Mouse (Mus musculus) heart, embryonic 15.5 days (tissue): Measurements from ENCODE around the gene Ssx2ip. TPM values are rescaled to one million over a fixed set of nuclear protein-coding genes. Genes with fewer than 3 reads are reported as not detected.

Experiments used
- ATAC-seq: fragments of 200-750 bp; cut with Nextera tagmentation; replicated peaks from 2 replicates; pipeline ENCODE4 v1.8.0; 2017; ENCODE audit warnings: low read depth, moderate TSS enrichment; ENCODE audit not compliant: insufficient number of reproducible peaks, insufficient read depth, low FRiP score
- H3K27ac ChIP-seq: fragments of 300-500 bp; sonication (generic); 2 replicates; pipeline ENCODE4 v1.5.1; 2015; ENCODE audit warnings: mild to moderate bottlenecking, inconsistent platforms
- H3K27me3 ChIP-seq: fragments of 300-500 bp; sonication (generic); 2 replicates; pipeline ENCODE4 v1.6.1; 2015; ENCODE audit warnings: inconsistent platforms
- H3K36me3 ChIP-seq: fragments of 300-500 bp; sonication (generic); 2 replicates; pipeline ENCODE4 v1.6.1; 2015; ENCODE audit warnings: mild to moderate bottlenecking, inconsistent platforms
- H3K4me1 ChIP-seq: fragments of 300-500 bp; sonication (generic); replicated peaks from 2 replicates; pipeline ENCODE4 v1.6.1; 2015; ENCODE audit warnings: inconsistent platforms
- H3K4me2 ChIP-seq: fragments of 300-500 bp; sonication (generic); 2 replicates; pipeline ENCODE4 v1.6.1; 2015; ENCODE audit warnings: inconsistent platforms, mild to moderate bottlenecking, moderate library complexity
- H3K4me3 ChIP-seq: fragments of 300-500 bp; sonication (generic); 2 replicates; pipeline ENCODE4 v1.5.1; 2015; ENCODE audit warnings: mild to moderate bottlenecking, inconsistent platforms
- H3K9ac ChIP-seq: fragments of 300-500 bp; sonication (generic); 2 replicates; pipeline ENCODE4 v1.6.1; 2015; ENCODE audit warnings: mild to moderate bottlenecking, inconsistent platforms
- H3K9me3 ChIP-seq: fragments of 300-500 bp; sonication (generic); replicated peaks from 2 replicates; pipeline ENCODE4 v1.6.1; 2016; ENCODE audit warnings: inconsistent platforms
- WGBS: fragments of 180-500 bp; shearing (Covaris S2); methylation state at CpG from one replicate; pipeline ENCODE4 v1.1.7; 2015; ENCODE audit warnings: mixed read lengths; 5-methylcytosine and 5-hydroxymethylcytosine counted together
- polyA plus RNA-seq: library from polyadenylated mRNA; unstranded; fragments of >200 nt; fragmentation: Nextera tagmentation; extraction: Ambion mirVana; gene quantifications from 2 replicates; pipeline ENCODE4 v1.2.1, GENCODE M21; 2015

Ssx2ip gene
- polyA plus RNA-seq, result 15.5 and 20.1 TPM in 2 replicates

DNA sequence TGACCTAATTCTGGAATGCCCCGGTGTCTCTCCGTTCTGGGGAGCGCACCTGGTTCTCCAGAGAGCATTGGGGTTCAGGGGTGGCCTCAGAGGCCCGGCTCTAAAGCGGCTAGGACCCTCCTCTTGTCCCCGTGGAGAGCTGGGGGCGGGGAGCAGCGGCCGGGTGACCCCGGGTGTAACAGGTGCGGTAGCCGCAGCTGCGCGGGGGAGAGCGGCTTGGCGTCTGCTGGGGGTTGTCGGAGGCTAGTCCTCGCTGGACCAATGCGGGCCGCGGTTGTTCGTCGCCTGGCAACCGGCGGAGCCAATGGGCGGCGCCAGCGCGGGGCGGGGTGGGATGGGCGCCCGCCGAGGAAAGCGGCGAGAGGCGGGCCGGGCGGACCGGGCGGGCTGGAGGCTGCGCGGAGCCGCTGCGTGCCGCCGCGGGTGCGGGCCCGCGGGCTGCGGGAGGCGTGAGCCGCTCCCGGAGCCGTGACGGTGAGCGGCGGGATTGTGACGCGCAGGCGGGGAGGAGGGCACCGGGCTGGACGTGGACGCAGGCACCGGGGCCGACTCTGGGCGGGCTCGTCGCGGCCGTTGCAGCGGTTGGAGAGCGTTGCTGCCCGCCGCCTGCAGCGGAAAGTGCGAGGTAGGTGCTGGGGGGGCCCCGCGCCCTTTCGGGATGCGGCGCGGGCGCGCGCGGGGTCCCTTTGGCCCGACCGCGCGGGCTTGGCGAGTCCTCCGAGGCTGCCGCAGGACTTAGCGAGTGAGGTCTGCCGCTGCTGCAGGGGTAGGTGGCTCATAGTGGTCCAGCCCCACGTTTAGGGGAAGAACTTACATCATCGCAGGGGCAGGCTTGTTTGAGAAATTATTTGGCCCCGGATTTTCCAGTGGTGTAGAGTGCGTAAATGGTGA is at the start of gene Ssx2ip:
TSS of gene Ssx2ip (plus strand) at position 332 of the 891 bp plus-strand sequence.
- H3K4me3 ChIP-seq, result peak within 1 kb of the TSS; percentile 88
- H3K27ac ChIP-seq, result peak within 1 kb of the TSS; percentile 58
- H3K9me3 ChIP-seq, result no peaks in the 10 kb centered on the region
- H3K4me1 ChIP-seq, result peaks cover 18% of the 10 kb centered on the region
- WGBS, result under 1% methylated on average over 100 of the region's 100 CpGs
- no peaks in the 10 kb centered on the region for H3K36me3 ChIP-seq
- ATAC-seq, result peak; percentile 97
- peak within 1 kb of the TSS; percentile 92 for H3K4me2 ChIP-seq
- peak within 1 kb of the TSS; percentile 88 for H3K9ac ChIP-seq
- H3K27me3 ChIP-seq, result no peaks in the 10 kb centered on the region

DNA sequence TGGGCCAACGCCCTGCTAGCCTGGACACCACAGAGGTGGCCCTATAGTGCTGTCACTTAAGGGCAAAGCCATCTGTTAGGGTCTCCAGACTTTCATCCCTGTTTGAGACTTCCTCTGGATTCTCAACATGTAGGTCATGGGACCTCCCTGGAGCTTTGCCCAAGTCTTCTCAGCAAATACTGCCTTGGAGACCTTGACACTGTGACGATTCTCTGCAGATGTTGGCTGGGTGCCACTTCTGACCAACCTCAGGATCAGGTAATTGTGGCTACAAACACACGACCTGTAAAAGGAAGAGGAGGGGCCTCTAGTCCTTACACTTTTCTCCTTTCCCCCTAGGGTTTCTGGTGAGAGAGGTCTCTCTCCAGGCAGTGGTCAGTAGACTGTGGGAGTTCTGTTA is 49.3 kb upstream of the Ssx2ip start:
- Histone ChIP-seq H3K9ac (no peak overlapping the region), H3K4me3 (no peak overlapping the region), H3K4me2 (no peak overlapping the region), H3K27ac (no peak overlapping the region), H3K4me1 (no peaks in the 10 kb centered on the region), H3K9me3 (no peaks in the 10 kb centered on the region), H3K36me3 (no peaks in the 10 kb centered on the region), H3K27me3 (no peaks in the 10 kb centered on the region)
- ATAC-seq, result no peak
- WGBS, result 52% methylated on average over 3 of the region's 3 CpGs

DNA sequence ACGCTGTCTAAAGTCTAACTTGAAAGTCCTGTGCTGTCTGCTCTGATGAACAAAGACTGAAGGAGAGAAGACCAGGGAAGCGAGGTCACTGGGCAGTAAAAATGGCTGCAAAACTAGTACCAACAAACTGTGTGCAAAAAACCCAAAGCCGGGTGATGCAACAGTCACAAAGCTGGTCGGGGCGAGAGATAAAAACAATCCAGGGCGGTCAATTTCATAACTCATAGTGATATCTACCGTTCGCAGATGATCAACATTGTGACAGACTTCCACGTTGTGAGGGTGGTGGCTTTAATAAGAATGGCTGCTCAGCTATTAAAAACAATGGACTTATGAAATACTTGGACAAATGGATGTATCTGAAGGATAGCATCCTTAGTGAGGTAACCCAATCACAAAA is 39.0 kb upstream of the Ssx2ip start:
- H3K9me3 ChIP-seq, result no peaks in the 10 kb centered on the region
- no peak overlapping the region for H3K9ac ChIP-seq
- H3K27me3 ChIP-seq, result no peaks in the 10 kb centered on the region
- no peak for ATAC-seq
- no peak overlapping the region for H3K4me2 ChIP-seq
- no peak overlapping the region for H3K27ac ChIP-seq
- H3K4me3 ChIP-seq, result no peak overlapping the region
- no peaks in the 10 kb centered on the region for H3K36me3 ChIP-seq
- H3K4me1 ChIP-seq, result no peaks in the 10 kb centered on the region
- 86% methylated on average over 9 of the region's 9 CpGs for WGBS

DNA sequence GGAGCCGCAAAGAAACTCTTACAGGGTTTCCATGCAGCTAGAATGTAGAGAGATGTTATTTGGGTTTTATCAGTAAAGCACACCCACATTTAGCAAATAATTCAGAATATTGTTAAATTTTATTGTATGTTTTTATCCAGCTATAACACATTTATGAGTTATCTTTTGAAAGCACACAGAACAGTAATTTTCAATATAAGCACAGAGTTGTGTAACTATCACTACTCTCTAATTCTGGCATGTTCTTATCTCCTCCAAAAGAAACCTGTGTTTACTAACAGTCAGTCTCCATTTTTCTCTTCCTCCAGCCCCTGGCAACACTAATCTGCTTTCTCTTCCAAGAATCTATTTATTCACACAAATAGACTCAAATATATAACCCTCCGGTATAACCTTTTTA is 37.4 kb upstream of the Ssx2ip start:
- ATAC-seq, result no peak
- Histone ChIP-seq H3K4me1 (no peaks in the 10 kb centered on the region), H3K9me3 (no peaks in the 10 kb centered on the region), H3K4me3 (no peak overlapping the region), H3K27ac (no peak overlapping the region), H3K36me3 (no peaks in the 10 kb centered on the region), H3K27me3 (no peaks in the 10 kb centered on the region), H3K4me2 (no peak overlapping the region), H3K9ac (no peak overlapping the region)
- 92% methylated on average over 2 of the region's 2 CpGs for WGBS

DNA sequence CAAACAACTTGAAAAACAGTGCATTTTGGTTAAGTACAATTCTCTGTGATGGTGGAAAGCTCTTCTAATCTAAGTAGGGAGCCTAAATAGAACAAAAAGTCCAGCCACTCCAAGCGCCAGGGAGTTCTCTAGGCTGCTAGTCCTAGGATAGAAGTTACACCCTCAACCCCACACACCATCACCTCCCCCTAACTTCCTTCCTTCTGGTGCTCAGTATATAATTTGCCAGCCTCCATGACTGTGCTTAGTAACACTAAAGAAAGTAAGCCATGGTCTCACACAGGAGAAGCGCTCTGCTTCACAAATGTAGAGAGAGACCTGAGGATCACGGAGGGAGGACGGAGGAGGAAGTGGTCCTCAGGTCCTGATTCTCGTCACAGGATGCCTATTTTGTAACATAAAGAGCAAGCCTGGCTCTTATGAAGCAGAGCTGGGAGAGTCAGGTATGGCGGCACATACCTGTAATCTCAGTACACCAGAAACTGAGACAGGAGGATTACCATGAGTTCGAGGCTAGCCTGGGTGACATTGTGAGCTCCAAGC is 33.8 kb upstream of the Ssx2ip start:
- Histone ChIP-seq H3K4me2 (no peak overlapping the region), H3K27ac (no peak overlapping the region), H3K9me3 (no peaks in the 10 kb centered on the region), H3K9ac (no peak overlapping the region), H3K36me3 (no peaks in the 10 kb centered on the region), H3K27me3 (no peaks in the 10 kb centered on the region), H3K4me1 (no peaks in the 10 kb centered on the region), H3K4me3 (no peak overlapping the region)
- ATAC-seq, result no peak
- WGBS, result 83% methylated on average over 7 of the region's 7 CpGs

DNA sequence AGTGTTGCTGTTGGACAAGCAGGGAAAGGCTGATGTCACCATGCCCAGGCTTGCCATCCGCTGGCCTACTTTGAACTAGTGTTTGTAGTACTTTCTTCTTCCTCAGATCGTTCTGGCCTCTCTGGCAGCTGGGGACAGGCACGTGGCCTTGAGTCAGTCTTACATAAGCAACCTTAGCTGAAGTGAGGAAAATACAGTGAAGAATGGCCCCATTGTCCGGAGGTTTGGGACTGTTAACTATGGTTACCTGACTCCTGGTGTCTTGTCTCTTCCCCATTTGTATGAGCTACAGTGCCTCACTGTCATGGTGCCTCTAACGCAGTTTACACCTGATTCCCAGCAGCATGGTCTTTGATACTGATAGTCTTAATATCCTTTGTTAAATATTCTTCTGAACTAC is 33.2 kb upstream of the Ssx2ip start:
- Histone ChIP-seq H3K27ac (no peak overlapping the region), H3K36me3 (no peaks in the 10 kb centered on the region), H3K27me3 (no peaks in the 10 kb centered on the region), H3K9me3 (no peaks in the 10 kb centered on the region), H3K4me2 (no peak overlapping the region), H3K4me3 (no peak overlapping the region), H3K4me1 (no peaks in the 10 kb centered on the region), H3K9ac (no peak overlapping the region)
- WGBS, result 73% methylated on average over 5 of the region's 5 CpGs
- no peak for ATAC-seq

DNA sequence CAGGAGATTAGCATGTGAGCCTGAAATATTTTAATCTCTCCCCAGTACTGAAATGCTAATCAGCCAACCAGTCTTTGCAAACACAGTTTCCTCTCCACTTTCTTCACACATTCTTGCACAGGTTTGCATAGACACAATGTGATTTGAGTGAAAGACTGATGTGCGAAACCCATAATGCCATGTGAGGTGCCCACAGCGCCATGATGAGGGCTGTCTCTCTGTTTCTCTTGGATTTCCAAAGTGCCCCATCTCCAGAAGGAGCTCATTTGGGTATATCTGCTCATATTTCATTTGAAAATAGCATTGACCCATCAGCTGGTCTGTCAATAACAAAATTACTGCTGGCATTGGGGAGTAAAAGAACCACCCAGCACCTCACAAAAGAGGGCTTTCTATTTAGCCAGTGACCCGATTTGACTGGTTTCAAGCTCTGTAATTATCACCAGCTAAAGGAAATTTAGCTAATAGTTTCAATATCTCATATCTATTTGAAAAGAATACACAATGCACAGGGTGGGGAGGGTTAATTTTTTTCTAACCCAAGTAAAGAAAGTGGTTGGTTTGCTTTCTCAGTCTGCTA is 29.8 kb upstream of the Ssx2ip start:
- no peaks in the 10 kb centered on the region for H3K9me3 ChIP-seq
- H3K4me3 ChIP-seq, result no peak overlapping the region
- H3K4me1 ChIP-seq, result no peaks in the 10 kb centered on the region
- no peaks in the 10 kb centered on the region for H3K36me3 ChIP-seq
- no peaks in the 10 kb centered on the region for H3K27me3 ChIP-seq
- 89% methylated on average over 3 of the region's 3 CpGs for WGBS
- no peak overlapping the region for H3K27ac ChIP-seq
- no peak for ATAC-seq
- H3K4me2 ChIP-seq, result no peak overlapping the region
- no peak overlapping the region for H3K9ac ChIP-seq

DNA sequence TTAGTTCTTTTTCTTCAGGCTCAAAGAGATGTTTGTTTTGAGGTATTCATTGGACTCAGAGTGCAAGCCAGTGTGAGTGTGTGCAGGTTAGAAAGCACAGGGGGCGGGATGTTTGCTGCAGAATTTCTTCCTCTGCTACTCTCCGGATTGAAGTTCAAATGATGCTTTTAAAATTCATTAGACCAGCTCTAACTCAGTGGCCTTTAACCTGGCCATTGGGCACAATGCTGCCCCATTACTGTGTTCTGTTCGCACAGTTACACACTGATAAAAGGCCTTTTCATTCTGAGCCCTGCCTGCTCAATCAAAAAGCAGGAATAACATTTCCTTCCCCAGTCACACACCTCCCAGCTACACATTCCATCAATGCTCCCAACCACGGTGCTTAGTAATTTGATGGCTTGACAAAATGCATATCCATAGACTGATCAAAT is 29.2 kb upstream of the Ssx2ip start:
- H3K4me2 ChIP-seq, result no peak overlapping the region
- H3K9me3 ChIP-seq, result no peaks in the 10 kb centered on the region
- H3K4me1 ChIP-seq, result no peaks in the 10 kb centered on the region
- no peak for ATAC-seq
- 69% methylated on average over 4 of the region's 4 CpGs for WGBS
- no peak overlapping the region for H3K9ac ChIP-seq
- no peaks in the 10 kb centered on the region for H3K36me3 ChIP-seq
- no peak overlapping the region for H3K27ac ChIP-seq
- no peak overlapping the region for H3K4me3 ChIP-seq
- H3K27me3 ChIP-seq, result no peaks in the 10 kb centered on the region

DNA sequence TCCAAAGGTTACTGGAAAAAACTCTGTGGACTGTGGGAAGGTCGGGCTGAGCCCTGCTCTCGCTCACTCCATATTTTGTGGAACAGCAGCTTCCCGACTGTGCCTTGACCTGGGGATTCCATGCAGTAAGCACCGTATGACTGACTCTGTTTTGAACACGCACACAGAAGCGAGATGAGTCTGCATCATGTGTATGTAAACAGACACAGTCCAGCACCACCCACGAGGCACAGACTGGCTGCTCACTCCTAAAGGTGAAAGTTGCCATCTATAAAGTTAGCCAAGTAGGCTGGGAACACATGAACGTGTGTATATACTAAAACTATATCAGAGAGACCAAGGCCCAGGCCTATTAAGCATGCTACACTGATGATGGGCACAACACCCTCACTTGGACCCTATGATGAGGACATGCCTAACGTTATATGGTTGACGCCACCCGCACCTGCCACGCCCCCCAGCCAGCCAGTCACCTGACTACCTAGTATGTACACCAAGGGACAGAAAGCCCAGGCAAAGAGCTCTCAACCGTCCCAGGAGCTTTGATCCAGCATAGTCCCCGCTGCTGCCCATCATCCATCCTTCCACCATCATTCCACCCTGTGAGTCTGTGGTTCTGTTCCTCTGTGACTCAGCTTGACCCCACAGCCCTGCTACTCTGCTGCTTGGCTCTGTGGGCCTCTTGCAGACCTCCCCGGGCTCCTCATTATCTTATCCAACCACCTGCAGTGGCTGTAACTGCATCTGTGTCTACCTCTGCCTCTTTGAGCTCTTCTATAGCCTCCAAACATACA is 27.9 kb upstream of the Ssx2ip start:
- Histone ChIP-seq H3K27ac (no peak overlapping the region), H3K4me3 (no peak overlapping the region), H3K9me3 (no peaks in the 10 kb centered on the region), H3K27me3 (no peaks in the 10 kb centered on the region), H3K4me2 (no peak overlapping the region), H3K36me3 (no peaks in the 10 kb centered on the region), H3K4me1 (no peaks in the 10 kb centered on the region), H3K9ac (no peak overlapping the region)
- no peak for ATAC-seq
- 85% methylated on average over 15 of the region's 15 CpGs for WGBS

DNA sequence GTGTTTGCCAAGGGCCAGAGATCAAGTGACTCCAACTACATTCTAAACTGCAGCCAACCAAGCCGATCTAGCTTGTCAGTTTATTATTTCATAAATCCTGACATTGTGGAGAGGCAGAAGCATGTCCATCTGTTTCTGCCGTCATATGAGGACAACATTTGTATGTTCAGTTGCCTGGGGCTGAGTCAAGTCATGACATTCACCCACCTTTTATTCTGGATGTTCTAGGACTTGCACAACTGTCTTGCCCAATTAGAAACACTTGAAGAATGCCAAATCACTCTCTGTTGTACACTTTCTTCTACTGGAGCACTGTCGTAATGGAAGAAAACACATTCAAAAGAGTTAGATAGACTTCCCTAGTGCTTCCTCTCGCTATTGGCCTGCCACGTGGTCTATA is 27.2 kb upstream of the Ssx2ip start:
- Histone ChIP-seq H3K27me3 (no peaks in the 10 kb centered on the region), H3K4me2 (no peak overlapping the region), H3K9ac (no peak overlapping the region), H3K36me3 (no peaks in the 10 kb centered on the region), H3K9me3 (no peaks in the 10 kb centered on the region), H3K27ac (no peak overlapping the region), H3K4me1 (no peaks in the 10 kb centered on the region), H3K4me3 (no peak overlapping the region)
- ATAC-seq, result no peak
- 87% methylated on average over 5 of the region's 5 CpGs for WGBS

DNA sequence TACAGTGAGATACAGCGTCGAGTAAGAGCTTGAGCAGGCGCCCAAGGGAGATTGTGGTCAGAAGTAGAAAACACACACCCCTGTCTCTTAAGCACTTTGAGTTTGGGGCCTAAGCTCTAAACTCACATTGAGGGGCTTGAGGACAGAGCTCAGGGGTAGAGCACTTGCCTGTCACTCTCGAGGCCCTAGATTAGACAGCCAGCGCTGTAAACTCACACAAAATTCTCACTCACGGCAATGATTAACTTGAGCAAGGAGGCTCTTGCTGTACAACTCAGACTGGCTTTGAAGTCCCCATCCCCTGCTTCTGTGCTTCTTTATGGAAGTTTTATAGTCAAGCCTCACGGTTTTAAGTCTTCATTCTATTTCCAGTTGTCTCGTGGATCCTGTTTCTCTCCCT is 25.7 kb upstream of the Ssx2ip start:
- no peaks in the 10 kb centered on the region for H3K36me3 ChIP-seq
- WGBS, result 55% methylated on average over 8 of the region's 8 CpGs
- H3K4me3 ChIP-seq, result no peak overlapping the region
- no peak overlapping the region for H3K4me2 ChIP-seq
- H3K27ac ChIP-seq, result no peak overlapping the region
- no peaks in the 10 kb centered on the region for H3K9me3 ChIP-seq
- no peak for ATAC-seq
- no peaks in the 10 kb centered on the region for H3K27me3 ChIP-seq
- H3K9ac ChIP-seq, result no peak overlapping the region
- H3K4me1 ChIP-seq, result no peaks in the 10 kb centered on the region
